Mouse (Mus musculus) testis, adult 2 months (tissue): ENCODE results near the gene Hmga1. TPM values are rescaled to one million over a fixed set of nuclear protein-coding genes. Genes with fewer than 3 reads are reported as not detected.

Source experiments
- H3K27ac ChIP-seq: fragments of 200-500 bp; 2 replicates; pipeline ENCODE4 v1.5.1; 2012; ENCODE audit warnings: low read depth, low read length; ENCODE audit not compliant: control insufficient read depth, insufficient read depth
- H3K27me3 ChIP-seq: fragments of 200-500 bp; 2 replicates; pipeline ENCODE4 v1.6.1; 2012; ENCODE audit warnings: mild to moderate bottlenecking, low read length, moderate library complexity; ENCODE audit not compliant: control insufficient read depth, insufficient read depth
- H3K36me3 ChIP-seq: fragments of 200-500 bp; 2 replicates; pipeline ENCODE4 v1.6.1; 2012; ENCODE audit warnings: mild to moderate bottlenecking, low read length; ENCODE audit not compliant: control insufficient read depth, insufficient read depth
- H3K4me1 ChIP-seq: fragments of 200-500 bp; 2 replicates; pipeline ENCODE4 v1.6.1; 2012; ENCODE audit warnings: low read length; ENCODE audit not compliant: control insufficient read depth, insufficient read depth
- H3K4me3 ChIP-seq: fragments of 200-500 bp; 2 replicates; pipeline ENCODE4 v1.5.1; 2012; ENCODE audit warnings: low read depth, mild to moderate bottlenecking, low read length, moderate library complexity, mixed read lengths; ENCODE audit not compliant: control insufficient read depth
- CTCF ChIP-seq: fragments of 200-500 bp; IDR thresholded peaks from 2 replicates; pipeline ENCODE4 v1.5.1; 2012; ENCODE audit warnings: low read depth, mild to moderate bottlenecking, inconsistent platforms, low read length, moderate library complexity; ENCODE audit not compliant: control insufficient read depth, insufficient read depth, insufficient replicate concordance
- POLR2A ChIP-seq: fragments of 200-500 bp; IDR thresholded peaks from 2 replicates; pipeline ENCODE4 v1.6.1; 2012; ENCODE audit warnings: low read depth, mild to moderate bottlenecking, inconsistent platforms, low read length, moderate library complexity; ENCODE audit not compliant: control insufficient read depth
- polyA plus RNA-seq: library from polyadenylated mRNA; depleted of rRNA; stranded (reverse); fragments of >200 nt; gene quantifications from 2 replicates; pipeline ENCODE4 v1.2.3, GENCODE M21; 2012

Gene Hmga1
- polyA plus RNA-seq, 1 experiment, result 68.4 TPM

DNA sequence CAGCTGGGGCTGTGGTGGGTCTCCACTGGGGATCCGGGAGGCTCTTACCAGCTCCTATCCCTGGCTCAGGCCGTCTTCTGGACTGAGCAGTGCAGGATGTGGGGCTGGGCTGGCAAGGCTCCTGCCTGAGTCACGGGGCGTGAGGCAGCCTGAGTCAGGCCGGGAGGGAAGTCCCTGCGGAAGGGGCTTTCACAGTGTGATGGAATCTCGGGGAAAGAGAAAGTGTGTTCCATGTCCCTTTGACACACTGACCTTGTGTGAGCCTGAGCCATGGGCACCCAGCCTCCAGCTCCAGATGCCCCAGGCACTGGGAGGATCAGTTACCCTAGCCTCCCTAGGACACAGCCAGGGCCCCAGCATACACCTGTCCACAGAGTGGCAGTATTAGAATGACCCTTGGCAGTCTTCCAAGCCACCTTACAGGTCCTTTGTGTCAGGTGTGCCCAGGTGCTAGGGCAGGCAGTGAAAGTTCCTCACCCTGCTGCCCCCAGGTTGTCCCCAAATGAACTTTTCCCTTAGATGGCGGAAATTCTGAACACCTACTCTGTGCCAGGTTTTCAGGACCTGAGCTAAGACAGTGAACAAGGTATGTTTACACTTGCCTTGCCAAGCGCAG lies 8.9 kb upstream of the Hmga1 start:
- H3K4me3 ChIP-seq, result no peak overlapping the region
- H3K36me3 ChIP-seq, result no peaks in the 10 kb centered on the region
- no peak for TF ChIP-seq POLR2A
- no peak for TF ChIP-seq CTCF
- H3K27me3 ChIP-seq, result no peaks in the 10 kb centered on the region
- H3K27ac ChIP-seq, result no peak overlapping the region
- H3K4me1 ChIP-seq, result peaks cover 5% of the 10 kb centered on the region

DNA sequence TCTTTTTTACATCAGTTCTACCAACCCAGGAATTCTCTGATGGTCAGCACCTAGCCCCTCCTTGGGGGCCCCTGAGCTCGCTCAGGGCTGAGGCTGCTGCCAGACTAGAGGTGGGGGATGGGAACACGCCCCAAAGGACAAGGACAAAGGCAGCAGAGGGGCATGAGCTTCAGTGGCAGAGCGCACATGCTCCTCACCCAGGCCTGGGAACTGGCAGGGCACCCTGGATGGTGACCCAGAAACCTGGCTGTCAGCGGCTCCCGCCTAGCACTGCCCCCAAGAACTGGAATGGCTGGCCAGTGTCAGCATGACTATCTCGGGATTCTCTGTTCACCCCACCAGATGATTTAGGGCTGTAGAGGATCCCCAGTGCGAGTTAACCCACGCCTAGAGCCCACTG lies 7.1 kb upstream of the Hmga1 start:
- no peak overlapping the region for H3K27ac ChIP-seq
- H3K27me3 ChIP-seq, result no peaks in the 10 kb centered on the region
- no peaks in the 10 kb centered on the region for H3K36me3 ChIP-seq
- H3K4me1 ChIP-seq, result peaks cover 7% of the 10 kb centered on the region
- TF ChIP-seq CTCF (no peak), POLR2A (no peak)
- H3K4me3 ChIP-seq, result no peak overlapping the region

GRCm38 (mm10) chr17:27551393-27551940 lies 4.8 kb upstream of the Hmga1 start:
- Histone ChIP-seq H3K4me1 (peaks cover 10% of the 10 kb centered on the region), H3K27ac (no peak overlapping the region), H3K36me3 (no peaks in the 10 kb centered on the region), H3K27me3 (no peaks in the 10 kb centered on the region), H3K4me3 (no peak overlapping the region)
- TF ChIP-seq CTCF (no peak), POLR2A (no peak)

GRCm38 (mm10) chr17:27552215-27553201 lies 3.8 kb upstream of the Hmga1 start:
- no peak overlapping the region for H3K27ac ChIP-seq
- no peaks in the 10 kb centered on the region for H3K36me3 ChIP-seq

GRCm38 (mm10) chr17:27554062-27554960 lies 2.0 kb upstream of the Hmga1 start:
- peak overlapping the region; percentile 95 for H3K27ac ChIP-seq
- no peaks in the 10 kb centered on the region for H3K36me3 ChIP-seq
- H3K4me1 ChIP-seq, result peaks cover 23% of the 10 kb centered on the region
- TF ChIP-seq CTCF (no peak), POLR2A (no peak; the same call in 1 of the 2 replicates)
- H3K4me3 ChIP-seq, result peak overlapping the region; percentile 82
- H3K27me3 ChIP-seq, result no peaks in the 10 kb centered on the region

More at GRCm38 (mm10) chr17:27552215-27553201, 3.8 kb upstream of the Hmga1 start:
- TF ChIP-seq CTCF (no peak), POLR2A (no peak; the same call in 1 of the 2 replicates)
- no peaks in the 10 kb centered on the region for H3K27me3 ChIP-seq
- peaks cover 11% of the 10 kb centered on the region for H3K4me1 ChIP-seq
- no peak overlapping the region for H3K4me3 ChIP-seq

DNA sequence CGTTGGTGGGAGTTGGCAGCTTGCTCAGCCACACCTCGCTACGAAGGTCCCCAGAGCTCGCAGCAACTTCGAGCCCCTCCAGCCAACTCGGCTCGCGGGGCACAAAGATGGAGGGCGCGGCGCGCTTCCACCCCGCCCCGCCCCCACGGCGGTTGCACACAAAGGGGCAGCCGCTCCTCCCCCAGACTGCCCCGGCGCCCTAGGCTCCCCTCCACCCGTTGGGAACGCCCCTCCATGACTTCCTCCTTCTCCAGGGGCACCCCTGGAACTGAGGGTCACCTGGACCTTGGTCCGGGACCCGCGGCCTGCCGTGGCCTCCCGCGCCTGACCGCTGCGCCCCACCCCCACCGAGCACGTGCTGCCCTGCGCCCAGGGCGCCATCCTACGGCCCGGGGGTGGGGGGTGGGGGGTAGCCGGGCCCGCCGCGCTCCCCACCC lies 1.2 kb upstream of the Hmga1 start:
- Histone ChIP-seq H3K27me3 (no peaks in the 10 kb centered on the region), H3K4me3 (peak overlapping the region; percentile 82), H3K4me1 (peaks cover 23% of the 10 kb centered on the region), H3K36me3 (no peaks in the 10 kb centered on the region; the same call in 1 of the 2 replicates), H3K27ac (peak overlapping the region; percentile 95)
- TF ChIP-seq POLR2A, result peak; percentile 30; the same call in 1 of the 2 replicates
- no peak for TF ChIP-seq CTCF
